Mouse (Mus musculus) midbrain, postnatal 0 days (tissue): Measurements from ENCODE around the gene Mog. TPM values are rescaled to one million over a fixed set of nuclear protein-coding genes. Genes with fewer than 3 reads are reported as not detected.

Source experiments
- ATAC-seq: fragments of 200-750 bp; cut with Nextera tagmentation; 2 replicates; pipeline ENCODE4 v1.8.0; 2017; ENCODE audit warnings: moderate number of reproducible peaks, mild to moderate bottlenecking, moderate TSS enrichment, moderate library complexity; ENCODE audit not compliant: low FRiP score
- DNase-seq: peaks from one replicate; pipeline ENCODE4 v3.0.0-alpha.2; 2015; ENCODE audit warnings: low spot score
- H3K27ac ChIP-seq: fragments of 300-500 bp; sonication (generic); 2 replicates; pipeline ENCODE4 v1.5.1; 2014; ENCODE audit warnings: low read depth, mild to moderate bottlenecking, low read length, mixed read lengths
- H3K27me3 ChIP-seq: fragments of 300-500 bp; sonication (generic); 2 replicates; pipeline ENCODE4 v1.6.1; 2014; ENCODE audit warnings: low read length, control low read depth, mixed read lengths; ENCODE audit not compliant: insufficient read depth
- H3K36me3 ChIP-seq: fragments of 300-500 bp; sonication (generic); 2 replicates; pipeline ENCODE4 v1.6.1; 2014; ENCODE audit warnings: low read length, control low read depth, mixed read lengths; ENCODE audit not compliant: insufficient read depth
- H3K4me1 ChIP-seq: fragments of 300-500 bp; sonication (generic); 2 replicates; pipeline ENCODE4 v1.6.1; 2014; ENCODE audit warnings: mild to moderate bottlenecking, control low read depth, antibody characterized with exemption, low read length, mixed read lengths; ENCODE audit not compliant: insufficient read depth
- H3K4me2 ChIP-seq: fragments of 300-500 bp; sonication (generic); 2 replicates; pipeline ENCODE4 v1.6.1; 2014; ENCODE audit warnings: low read depth, mild to moderate bottlenecking, low read length, mixed read lengths; ENCODE audit not compliant: poor library complexity, severe bottlenecking
- H3K4me3 ChIP-seq: fragments of 300-500 bp; sonication (generic); 2 replicates; pipeline ENCODE4 v1.5.1; 2014; ENCODE audit warnings: low read depth, mild to moderate bottlenecking, low read length, moderate library complexity
- H3K9ac ChIP-seq: fragments of 300-500 bp; sonication (generic); replicated peaks from 2 replicates; pipeline ENCODE4 v1.6.1; 2014; ENCODE audit warnings: mild to moderate bottlenecking, low read length, moderate library complexity, mixed read lengths; ENCODE audit not compliant: poor library complexity, severe bottlenecking
- H3K9me3 ChIP-seq: fragments of 300-500 bp; sonication (generic); 2 replicates; pipeline ENCODE4 v1.6.1; 2016; ENCODE audit warnings: low read length, control low read depth
- CTCF ChIP-seq: IDR thresholded peaks from 2 replicates; pipeline ENCODE4 v1.5.1; 2016; ENCODE audit warnings: antibody characterized with exemption, mild to moderate bottlenecking
- WGBS: fragments of 180-500 bp; shearing (Covaris S2); extraction: QIAGEN DNeasy Blood & Tissue Kit; methylation state at CpG from one replicate; pipeline ENCODE4 v1.1.7; 2014; 5-methylcytosine and 5-hydroxymethylcytosine counted together
- polyA plus RNA-seq: library from polyadenylated mRNA; unstranded; fragments of >200 nt; fragmentation: Nextera tagmentation; extraction: Ambion mirVana; gene quantifications from 2 replicates; pipeline ENCODE4 v1.2.1, GENCODE M21; 2015
- total RNA-seq: library from RNA; depleted of rRNA; stranded (reverse); fragments of >200 nt; gene quantifications from 2 replicates; pipeline ENCODE4 v1.2.3, GENCODE M21; 2014; rRNA removed

Mog gene
- total RNA-seq (not detected in 2 replicates), polyA plus RNA-seq (0.95 and 1.1 TPM in 2 replicates)

GRCm38 (mm10) chr17:37022628-37023576 lies at the start of gene Mog:
Gene Mog, minus strand, starts transcription at chr17:37023398.
- Histone ChIP-seq H3K27ac (no peak within 1 kb of the TSS), H3K4me1 (no peaks in the 10 kb centered on the region), H3K9ac (no peak within 1 kb of the TSS), H3K4me2 (no peak within 1 kb of the TSS), H3K27me3 (no peaks in the 10 kb centered on the region), H3K4me3 (no peak within 1 kb of the TSS), H3K9me3 (no peaks in the 10 kb centered on the region), H3K36me3 (no peaks in the 10 kb centered on the region)
- WGBS, result 81% methylated on average over 9 of the region's 9 CpGs
- no peak for TF ChIP-seq CTCF
- DNase-seq (no peak), ATAC-seq (no peak)

DNA sequence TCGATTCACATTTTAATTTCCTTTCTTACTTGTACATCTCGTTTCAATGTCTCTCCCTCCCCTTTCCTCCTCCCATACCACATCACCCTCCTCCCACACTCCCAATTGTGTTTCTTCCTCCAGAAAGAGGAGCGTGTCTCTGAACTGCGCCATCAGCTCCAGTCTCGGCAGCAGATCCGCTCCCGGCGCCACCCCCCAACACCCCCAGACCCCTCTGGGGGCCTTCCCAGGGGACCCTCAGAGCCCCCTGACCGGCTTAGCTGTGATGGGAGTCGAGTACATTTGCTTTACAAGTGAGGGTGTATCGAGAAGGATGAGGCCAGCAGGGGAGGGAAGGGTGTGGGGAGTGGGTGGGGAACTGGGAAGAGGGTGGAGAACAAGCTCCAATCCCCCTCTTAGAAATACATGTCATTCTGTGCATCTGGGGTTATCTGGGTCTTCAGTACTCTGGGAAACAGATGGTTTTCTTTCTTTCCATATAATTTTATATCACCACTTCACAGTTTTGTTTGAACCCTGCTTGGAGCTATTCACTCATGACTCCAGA lies 49.6 kb upstream of the Mog start:
- 32% methylated on average over 11 of the region's 11 CpGs for WGBS
- H3K36me3 ChIP-seq, result peaks cover 67% of the 10 kb centered on the region
- H3K9ac ChIP-seq, result no peak overlapping the region
- no peak overlapping the region for H3K4me3 ChIP-seq
- no peak for TF ChIP-seq CTCF
- H3K27ac ChIP-seq, result 0 out of 2 replicates have a peak overlapping the region, but pooled peaks have one; percentile 32
- ATAC-seq (no peak), DNase-seq (no peak)
- no peak overlapping the region for H3K4me2 ChIP-seq
- H3K27me3 ChIP-seq, result no peaks in the 10 kb centered on the region
- no peaks in the 10 kb centered on the region for H3K4me1 ChIP-seq
- H3K9me3 ChIP-seq, result no peaks in the 10 kb centered on the region

GRCm38 (mm10) chr17:37072080-37072729 lies 49.0 kb upstream of the Mog start:
- H3K4me2 ChIP-seq, result no peak overlapping the region
- no peak for TF ChIP-seq CTCF
- ATAC-seq (0 out of 2 replicates have a peak, but pooled peaks have one; percentile 25), DNase-seq (no peak)
- H3K4me3 ChIP-seq, result no peak overlapping the region
- H3K36me3 ChIP-seq, result peaks cover 73% of the 10 kb centered on the region
- H3K9ac ChIP-seq, result no peak overlapping the region
- H3K9me3 ChIP-seq, result no peaks in the 10 kb centered on the region
- 49% methylated on average over 12 of the region's 12 CpGs for WGBS
- no peaks in the 10 kb centered on the region for H3K27me3 ChIP-seq
- H3K27ac ChIP-seq, result no peak overlapping the region
- H3K4me1 ChIP-seq, result no peaks in the 10 kb centered on the region

- no peak for ATAC-seq
- DNase-seq, result no peak
- Histone ChIP-seq H3K4me1 (no peaks in the 10 kb centered on the region), H3K9ac (no peak overlapping the region), H3K4me2 (no peak overlapping the region), H3K27ac (no peak overlapping the region), H3K27me3 (no peaks in the 10 kb centered on the region), H3K4me3 (no peak overlapping the region), H3K9me3 (no peaks in the 10 kb centered on the region), H3K36me3 (peaks cover 75% of the 10 kb centered on the region)
- no peak for TF ChIP-seq CTCF
- 87% methylated on average over 8 of the region's 8 CpGs for WGBS
These were observed 46.9 kb upstream of the Mog start for GRCm38 (mm10) chr17:37070121-37070520.

GRCm38 (mm10) chr17:37067861-37068260 lies 44.7 kb upstream of the Mog start:
- Histone ChIP-seq H3K4me3 (no peak overlapping the region), H3K27me3 (no peaks in the 10 kb centered on the region), H3K9ac (no peak overlapping the region; the same call in 1 of the 2 replicates), H3K4me1 (no peaks in the 10 kb centered on the region), H3K9me3 (no peaks in the 10 kb centered on the region), H3K27ac (peak overlapping the region; percentile 45; the same call in 1 of the 2 replicates), H3K36me3 (peaks cover 83% of the 10 kb centered on the region), H3K4me2 (no peak overlapping the region)
- TF ChIP-seq CTCF, result no peak
- no peak for ATAC-seq
- DNase-seq, result no peak
- 88% methylated on average over 1 of the region's 1 CpGs for WGBS
